Mouse (Mus musculus) heart, adult 11 months (tissue): ENCODE measurements at regions not wholly inside any gene's neighbourhood (a gene's known extent, or its start where the extent isn't known, plus 50 kb on each side); places are given as distances from the start of the nearest gene placed in this dataset.

Source experiments
- DNase-seq: peaks from one replicate; pipeline ENCODE4 v3.0.0; 2022

- DNase-seq, result no peak
These were observed 57.8 kb upstream of the Cfap46 start for GRCm38 (mm10) chr7:139741246-139741903.

- no peak for DNase-seq
These were observed 63.2 kb upstream of the Cfap46 start for GRCm38 (mm10) chr7:139746803-139747202.

GRCm38 (mm10) chr7:139747290-139748067, 63.9 kb upstream of the Cfap46 start:
- no peak for DNase-seq

- no peak for DNase-seq
These were observed 71.4 kb upstream of the Cfap46 start for GRCm38 (mm10) chr7:139755004-139755403.

GRCm38 (mm10) chr7:139762522-139762921, 71.5 kb upstream of the Adgra1 start:
- peak; percentile 88 for DNase-seq

- no peak for DNase-seq
These were observed 70.7 kb upstream of the Adgra1 start for GRCm38 (mm10) chr7:139763241-139763640.

- no peak for DNase-seq
These were observed 67.7 kb upstream of the Adgra1 start for GRCm38 (mm10) chr7:139766296-139766695.

- no peak for DNase-seq
These were observed 64.8 kb upstream of the Adgra1 start for GRCm38 (mm10) chr7:139769167-139769566.

- no peak for DNase-seq
These were observed 56.7 kb upstream of the Adgra1 start for GRCm38 (mm10) chr7:139777243-139777642.

GRCm38 (mm10) chr7:139779876-139780275, 54.1 kb upstream of the Adgra1 start:
- no peak for DNase-seq

GRCm38 (mm10) chr7:139781513-139781912, 52.5 kb upstream of the Adgra1 start:
- DNase-seq, result no peak
